In genomic region chr11:84168701-84169288, GRCm38 (mm10) we compare ENCODE assay signal across 9 mouse cellular contexts. TPM values are rescaled to one million over a fixed set of nuclear protein-coding genes. Genes with fewer than 3 reads are reported as not detected.
DNase-seq lines count a peak whose midpoint lies in the region; ATAC-seq and TF ChIP-seq lines count a peak whose summit lies in the region.
"Had no signal": no experiment of that assay in that cellular context is flagged by ENCODE, and none has a peak within 500 bp of the region (broad histone marks: within the 10 kb centered on the region; RNA-seq: fewer than 3 reads in every experiment).

No protein-coding gene starts in this region.

- no peak for ATAC-seq in heart, embryonic 13.5 days (ENCODE audit: extremely low read depth, insufficient number of reproducible peaks, low FRiP score, low TSS enrichment)

- H3ac ChIP-seq in C2C12 (ENCODE audit: control insufficient read depth, insufficient read length, low read depth): no peak overlapping the region

- no peaks in the 10 kb centered on the region for H3K79me3 ChIP-seq in C2C12 (ENCODE audit: low read depth)

- H3K4me3 ChIP-seq in C2C12 (ENCODE audit: insufficient read depth, poor library complexity, severe bottlenecking): no peak overlapping the region
- peak overlapping the region; percentile 25; the same call in 1 of the 2 replicates for H3K4me3 ChIP-seq in heart, embryonic 13.5 days

- peak overlapping the region; percentile 65; the same call in 1 of the 2 replicates for H3K9ac ChIP-seq in heart, embryonic 13.5 days

- no peaks in the 10 kb centered on the region for H3K79me2 ChIP-seq in C2C12 (ENCODE audit: control insufficient read depth, insufficient read depth)

- peak; percentile 45 to 46 for DNase-seq in cerebellum, adult 18-20 months
- DNase-seq in cerebellum, adult 11 months: no peak
- peak; percentile 47 to 54 for DNase-seq in cerebellum, postnatal 14 days
- DNase-seq in layer of hippocampus, postnatal 25 days (ENCODE audit: extremely low spot score in 1 of 2, low spot score in 1 of 2): peak; percentile 14 to 43
- DNase-seq in lung, postnatal 25 days (ENCODE audit: low spot score): peak; percentile 65
- peak; percentile 28 for DNase-seq in splenic B cell, adult 2 months (ENCODE audit: low read depth, low spot score)

- H3K27me3 ChIP-seq in C2C12 (ENCODE audit: control insufficient read depth, insufficient read depth, insufficient read length): no peaks in the 10 kb centered on the region
- H3K27me3 ChIP-seq in heart, embryonic 13.5 days (replicated peaks): no peaks in the 10 kb centered on the region
- H3K27me3 ChIP-seq in splenic B cell, adult 2 months (ENCODE audit: control insufficient read depth, insufficient read depth, low read length, poor library complexity, severe bottlenecking): no peaks in the 10 kb centered on the region

- H3K27ac ChIP-seq in heart, embryonic 13.5 days (replicated peaks): no peak overlapping the region

- H3K4me2 ChIP-seq in heart, embryonic 13.5 days: peak overlapping the region; percentile 60

- no peaks in the 10 kb centered on the region for H3K36me3 ChIP-seq in C2C12 (ENCODE audit: control insufficient read depth, insufficient read depth)
- H3K36me3 ChIP-seq in heart, embryonic 13.5 days: no peaks in the 10 kb centered on the region
- H3K36me3 ChIP-seq in splenic B cell, adult 2 months (ENCODE audit: control insufficient read depth, insufficient read depth, low read length, poor library complexity, severe bottlenecking): no peaks in the 10 kb centered on the region

- peak; percentile 10 for TF ChIP-seq CTCF in C2C12 (IDR thresholded peaks at IDR 0.05; ENCODE audit: control insufficient read depth, insufficient read depth, insufficient read length)

- H3K9me3 ChIP-seq in heart, embryonic 13.5 days: no peaks in the 10 kb centered on the region

- WGBS in heart, embryonic 13.5 days: 17% methylated on average over 7 of the region's 7 CpGs

- H3K4me1 ChIP-seq in heart, embryonic 13.5 days: peaks cover 12% of the 10 kb centered on the region

TF ChIP-seq in C2C12, 6 proteins besides CTCF, POLR2A, EP300 and RAD21:
- TF ChIP-seq MAX (IDR thresholded peaks at IDR 0.05): no peak
- TF ChIP-seq USF1 (IDR thresholded peaks at IDR 0.05; ENCODE audit: low read depth): no peak
- no peak for TF ChIP-seq FOSL1 (IDR thresholded peaks at IDR 0.05; ENCODE audit: insufficient read depth, low read length, poor library complexity, severe bottlenecking)
- no peak for TF ChIP-seq CEBPB (IDR thresholded peaks at IDR 0.05; ENCODE audit: low read depth)
- TF ChIP-seq MYOD1 (IDR thresholded peaks at IDR 0.05; ENCODE audit: control insufficient read depth, insufficient read length, low read depth): no peak
- TF ChIP-seq MYOG (IDR thresholded peaks at IDR 0.05; ENCODE audit: control insufficient read depth, extremely low read depth, insufficient read length): no peak

RNA-seq across cellular contexts. Expression of gene Gm11437, which starts 1.5 kb away (rescaled TPM):
- polyA plus RNA-seq in C2C12 (2012; fragmentation: generic; extraction: Trizol): not detected
- polyA plus RNA-seq in heart, embryonic 13.5 days (2015; fragmentation: Nextera tagmentation; extraction: Ambion mirVana): not detected in 2 replicates
- not detected for total RNA-seq in layer of hippocampus, postnatal 25 days (2021)
- total RNA-seq: hematopoietic stem cell, adult 5-6 weeks had no signal

RNA-seq across cellular contexts. Expression of gene Acaca, which starts 39.3 kb away (rescaled TPM):
- 29.9 TPM for polyA plus RNA-seq in C2C12 (2012; fragmentation: generic; extraction: Trizol)
- polyA plus RNA-seq in heart, embryonic 13.5 days (2015; fragmentation: Nextera tagmentation; extraction: Ambion mirVana): 6.6 and 6.7 TPM in 2 replicates
- total RNA-seq in layer of hippocampus, postnatal 25 days (2021): 10 to 100 TPM; 68.5 to 74.3 TPM

RNA-seq across cellular contexts. Expression of gene Tada2a, which starts 39.4 kb away (rescaled TPM):
- 10.2 TPM for polyA plus RNA-seq in C2C12 (2012; fragmentation: generic; extraction: Trizol)
- 19.9 and 20.4 TPM in 2 replicates for polyA plus RNA-seq in heart, embryonic 13.5 days (2015; fragmentation: Nextera tagmentation; extraction: Ambion mirVana)
- 10 to 100 TPM; 27.0 to 34.6 TPM for total RNA-seq in layer of hippocampus, postnatal 25 days (2021)
